Mouse (Mus musculus) ovary, postnatal 10 days (tissue): ENCODE measurements around the gene Ssc5d.

Source experiments
- DNase-seq: peaks from one replicate; pipeline ENCODE4 v3.0.0; 2022; ENCODE audit warnings: low spot score

Gene Ssc5d

GRCm38 (mm10) chr7:4919971-4920370, 5.6 kb upstream of the Ssc5d start:
- no peak for DNase-seq

- DNase-seq: no peak
Observed at GRCm38 (mm10) chr7:4920496-4920895, 5.1 kb upstream of the Ssc5d start.

GRCm38 (mm10) chr7:4920976-4921823, 4.4 kb upstream of the Ssc5d start:
- no peak for DNase-seq

GRCm38 (mm10) chr7:4921824-4922482, 3.6 kb upstream of the Ssc5d start, which contains the start of gene Nat14:
Nat14 (plus strand) TSS chr7:4922028.
- DNase-seq: no peak

- DNase-seq: no peak
Observed at GRCm38 (mm10) chr7:4922508-4922907, 3.1 kb upstream of the Ssc5d start.

GRCm38 (mm10) chr7:4922931-4923565, 2.5 kb upstream of the Ssc5d start:
- DNase-seq: no peak

GRCm38 (mm10) chr7:4923586-4924364, 1.8 kb upstream of the Ssc5d start:
- DNase-seq: no peak

- DNase-seq: no peak
Observed at GRCm38 (mm10) chr7:4924483-4924882, 1.1 kb upstream of the Ssc5d start.

- no peak for DNase-seq
Observed at GRCm38 (mm10) chr7:4924891-4925301, 689 bp upstream of the Ssc5d start.

- DNase-seq: no peak
Observed at GRCm38 (mm10) chr7:4926849-4927248, 1.3 kb downstream of the Ssc5d start.

GRCm38 (mm10) chr7:4927711-4928110, 2.1 kb downstream of the Ssc5d start:
- no peak for DNase-seq

- DNase-seq: no peak
Observed at GRCm38 (mm10) chr7:4928323-4928722, 2.7 kb downstream of the Ssc5d start.

GRCm38 (mm10) chr7:4933103-4933502, 7.5 kb downstream of the Ssc5d start:
- DNase-seq: no peak

- no peak for DNase-seq
Observed at GRCm38 (mm10) chr7:4934160-4934914, 8.8 kb downstream of the Ssc5d start.

GRCm38 (mm10) chr7:4936832-4937231, 11.2 kb downstream of the Ssc5d start:
- no peak for DNase-seq

GRCm38 (mm10) chr7:4937392-4937791, 11.8 kb downstream of the Ssc5d start:
- DNase-seq: no peak

GRCm38 (mm10) chr7:4938456-4938855, 12.9 kb downstream of the Ssc5d start:
- no peak for DNase-seq

GRCm38 (mm10) chr7:4940068-4940479, 14.5 kb downstream of the Ssc5d start:
- peak; percentile 71 for DNase-seq

GRCm38 (mm10) chr7:4942673-4943072, 17.1 kb downstream of the Ssc5d start:
- DNase-seq: no peak

GRCm38 (mm10) chr7:4943223-4943815, 17.7 kb downstream of the Ssc5d start:
- DNase-seq: peak; percentile 96

GRCm38 (mm10) chr7:4947855-4948254, 22.3 kb downstream of the Ssc5d start:
- no peak for DNase-seq
